9 mouse cellular contexts compared by ENCODE assay signal in genomic region chr11:116625081-116626000, GRCm38 (mm10). TPM values are rescaled to one million over a fixed set of nuclear protein-coding genes. Genes with fewer than 3 reads are reported as not detected.
A peak's percentile ranks its signal among the peaks of the same experiment; 100 is the strongest.
DNase-seq lines count a peak whose midpoint lies in the region; ATAC-seq and TF ChIP-seq lines count a peak whose summit lies in the region.
"Had no signal": no experiment of that assay in that cellular context is flagged by ENCODE, and none has a peak within 500 bp of the region (broad histone marks: within the 10 kb centered on the region; RNA-seq: fewer than 3 reads in every experiment).

No protein-coding gene starts in this region.

- 75% methylated on average over 17 of the region's 17 CpGs for WGBS in embryonic facial prominence, embryonic 10.5 days

- intact Hi-C loops in heart, postnatal 25 days (cut with DNase I) = no loop called here
- intact Hi-C loops in left cerebral cortex, postnatal 25 days (cut with DNase I) = loop anchor here (5.0 kb wide), 1 partner anchor 128 kb away; no protein-coding TSS in a partner anchor

- no peak for TF ChIP-seq POLR2A in testis, adult 2 months (IDR thresholded peaks at IDR 0.05; ENCODE audit: control insufficient read depth, low read depth, low read length)

- DNase-seq in heart, adult 11 months = peak; percentile 92
- no peak for DNase-seq in heart, postnatal 25 days (ENCODE audit: low spot score)
- DNase-seq in 3134 (ENCODE audit: extremely low read depth, insufficient read length, low spot score) (peak; percentile 54), G1E (ENCODE audit: low spot score) (no peak)
- peak; percentile 76 for DNase-seq in embryonic facial prominence, embryonic 10.5 days (ENCODE audit: low spot score)
- DNase-seq in lung, postnatal 10 days = peak; percentile 70
- DNase-seq in left cerebral cortex, postnatal 25 days (ENCODE audit: low spot score in 2 of 2) = no peak

- TF ChIP-seq CTCF in G1E (IDR thresholded peaks at IDR 0.05; ENCODE audit: low read depth, low read length) = peak; percentile 53
- peak; percentile 87 for TF ChIP-seq CTCF in testis, adult 2 months (IDR thresholded peaks at IDR 0.05; ENCODE audit: control insufficient read depth, insufficient read depth, insufficient replicate concordance, low read depth, low read length)

- H3K9me3 ChIP-seq in G1E (replicated peaks) = no peaks in the 10 kb centered on the region
- H3K9me3 ChIP-seq in embryonic facial prominence, embryonic 10.5 days = no peaks in the 10 kb centered on the region
- H3K9me3 ChIP-seq: limb, embryonic 15.5 days had no signal

- no peaks in the 10 kb centered on the region for H3K36me3 ChIP-seq in G1E (replicated peaks)
- H3K36me3 ChIP-seq in embryonic facial prominence, embryonic 10.5 days (replicated peaks) = no peaks in the 10 kb centered on the region
- H3K36me3 ChIP-seq in testis, adult 2 months (ENCODE audit: control insufficient read depth, insufficient read depth, low read length) = no peaks in the 10 kb centered on the region
- H3K36me3 ChIP-seq: limb, embryonic 15.5 days had no signal

- no peak overlapping the region for H3K4me3 ChIP-seq in G1E (ENCODE audit: low read depth, low read length)
- no peak overlapping the region for H3K4me3 ChIP-seq in embryonic facial prominence, embryonic 10.5 days
- H3K4me3 ChIP-seq in testis, adult 2 months (ENCODE audit: control insufficient read depth, low read depth, low read length) = no peak overlapping the region

- ATAC-seq in G1E (ENCODE audit: extremely low read depth, insufficient number of reproducible peaks, low FRiP score, poor library complexity, severe bottlenecking) = no peak

- H3K4me1 ChIP-seq in G1E (ENCODE audit: insufficient read depth, low read depth, low read length) = peaks cover 63% of the 10 kb centered on the region
- peaks cover 75% of the 10 kb centered on the region for H3K4me1 ChIP-seq in embryonic facial prominence, embryonic 10.5 days
- peaks cover 18% of the 10 kb centered on the region for H3K4me1 ChIP-seq in testis, adult 2 months (ENCODE audit: control insufficient read depth, insufficient read depth, low read length)

- H3K27me3 ChIP-seq in G1E (ENCODE audit: insufficient read depth, low read length) = peaks cover 38% of the 10 kb centered on the region
- H3K27me3 ChIP-seq in embryonic facial prominence, embryonic 10.5 days (replicated peaks; ENCODE audit: low read depth, poor library complexity, severe bottlenecking) = peaks cover 42% of the 10 kb centered on the region
- H3K27me3 ChIP-seq in testis, adult 2 months (ENCODE audit: control insufficient read depth, insufficient read depth, low read length) = no peaks in the 10 kb centered on the region
- H3K27me3 ChIP-seq: limb, embryonic 15.5 days had no signal

- no peak overlapping the region for H3K27ac ChIP-seq in embryonic facial prominence, embryonic 10.5 days (replicated peaks)
- H3K27ac ChIP-seq in testis, adult 2 months (ENCODE audit: control insufficient read depth, insufficient read depth, low read depth, low read length) = no peak overlapping the region
- H3K27ac ChIP-seq: limb, embryonic 15.5 days had no signal

RNA-seq across cellular contexts. Expression of gene Rhbdf2, which starts 1.5 kb away (rescaled TPM):
- 10 to 100 TPM; 10.6 to 12.8 TPM for total RNA-seq in heart, postnatal 25 days (2021)
- total RNA-seq in G1E (2014; fragmentation: Nextera tagmentation) (2.5 and 5.6 TPM in 2 replicates), G1E (2017) (1.7 and 1.9 TPM in 2 replicates)
- 4.2 and 4.8 TPM in 2 replicates for polyA plus RNA-seq in G1E (2012)
- polyA plus RNA-seq in embryonic facial prominence, embryonic 10.5 days (2016; fragmentation: Nextera tagmentation; extraction: Ambion mirVana) = 5.5 and 6.1 TPM in 2 replicates
- polyA plus RNA-seq in testis, adult 2 months (2012; rRNA removed) = 6.3 and 7.5 TPM in 2 replicates
- 1 to 10 TPM; 1.3 to 1.4 TPM for total RNA-seq in left cerebral cortex, postnatal 25 days (2021)

RNA-seq across cellular contexts. Expression of gene Prcd, which starts 28.0 kb away (rescaled TPM):
- total RNA-seq in heart, postnatal 25 days (2021) = 1 to 10 TPM; 1.0 to 1.6 TPM
- 2.6 and 4.3 TPM in 2 replicates for total RNA-seq in G1E (2014; fragmentation: Nextera tagmentation)
- total RNA-seq in G1E (2017) = 3.2 and 3.7 TPM in 2 replicates
- polyA plus RNA-seq in G1E (2012) = 1.5 and 1.9 TPM in 2 replicates
- 0.76 and 1.2 TPM in 2 replicates for polyA plus RNA-seq in embryonic facial prominence, embryonic 10.5 days (2016; fragmentation: Nextera tagmentation; extraction: Ambion mirVana)
- polyA plus RNA-seq in testis, adult 2 months (2012; rRNA removed) = 7.8 and 8.4 TPM in 2 replicates
- total RNA-seq in left cerebral cortex, postnatal 25 days (2021) = 1 to 10 TPM; 4.6 to 6.7 TPM

RNA-seq across cellular contexts. Expression of gene Cygb, which starts 28.8 kb away (rescaled TPM):
- total RNA-seq in heart, postnatal 25 days (2021) = 10 to 100 TPM; 34.8 to 49.8 TPM
- total RNA-seq in G1E (2014; fragmentation: Nextera tagmentation) (not detected in 2 replicates), G1E (2017) (not detected in 2 replicates)
- 0.05 TPM in 1 of 2 replicates, not detected in the other for polyA plus RNA-seq in G1E (2012)
- 5.0 and 5.7 TPM in 2 replicates for polyA plus RNA-seq in embryonic facial prominence, embryonic 10.5 days (2016; fragmentation: Nextera tagmentation; extraction: Ambion mirVana)
- 3.7 and 5.5 TPM in 2 replicates for polyA plus RNA-seq in testis, adult 2 months (2012; rRNA removed)
- total RNA-seq in left cerebral cortex, postnatal 25 days (2021) = 10 to 100 TPM; 39.9 TPM

RNA-seq across cellular contexts. Expression of gene Aanat, which starts 39.1 kb away (rescaled TPM):
- total RNA-seq in heart, postnatal 25 days (2021) = not detected
- total RNA-seq in G1E (2014; fragmentation: Nextera tagmentation) = not detected in 2 replicates
- not detected in 2 replicates for total RNA-seq in G1E (2017)
- not detected in 2 replicates for polyA plus RNA-seq in G1E (2012)
- not detected in 2 replicates for polyA plus RNA-seq in embryonic facial prominence, embryonic 10.5 days (2016; fragmentation: Nextera tagmentation; extraction: Ambion mirVana)
- 0.23 and 0.45 TPM in 2 replicates for polyA plus RNA-seq in testis, adult 2 months (2012; rRNA removed)
- total RNA-seq in left cerebral cortex, postnatal 25 days (2021) = 1 to 10 TPM in 1 of 2 experiments, under 1 TPM in 1; 0.64 to 1.5 TPM
- polyA plus RNA-seq: limb, embryonic 15.5 days had no signal

RNA-seq across cellular contexts. Expression of gene Ube2o, which starts 44.1 kb away (rescaled TPM):
- 10 to 100 TPM; 31.4 to 37.1 TPM for total RNA-seq in heart, postnatal 25 days (2021)
- 9.2 and 41.7 TPM in 2 replicates for total RNA-seq in G1E (2014; fragmentation: Nextera tagmentation)
- 6.2 and 6.3 TPM in 2 replicates for total RNA-seq in G1E (2017)
- polyA plus RNA-seq in G1E (2012) = 17.9 and 20.1 TPM in 2 replicates
- 12.0 and 12.4 TPM in 2 replicates for polyA plus RNA-seq in embryonic facial prominence, embryonic 10.5 days (2016; fragmentation: Nextera tagmentation; extraction: Ambion mirVana)
- 31.6 and 34.8 TPM in 2 replicates for polyA plus RNA-seq in testis, adult 2 months (2012; rRNA removed)
- 100 to 1,000 TPM; 117 to 119 TPM for total RNA-seq in left cerebral cortex, postnatal 25 days (2021)

Comparison
In these comparisons a context has a peak if more than half of its experiments do, and no peak if none do; other contexts are left out.
1. DNase-seq: peak in heart, adult 11 months (single experiment), 3134 (single experiment), embryonic facial prominence, embryonic 10.5 days (single experiment) and lung, postnatal 10 days (single experiment); none in heart, postnatal 25 days (single experiment), G1E (single experiment) and left cerebral cortex, postnatal 25 days (0 of 2).
2. RNA of gene Cygb, which starts 28.8 kb away (total RNA-seq): 34.8 to 49.8 TPM in heart, postnatal 25 days and 39.9 TPM in left cerebral cortex, postnatal 25 days; not detected in G1E; every median in the first group is over 10 times any median in the second.